Mouse (Mus musculus) ovary, postnatal 36 days (tissue): ENCODE measurements around the gene Prmt2.

ENCODE experiments used
- DNase-seq: peaks from one replicate; pipeline ENCODE4 v3.0.0; 2022; ENCODE audit warnings: low spot score, mixed read lengths

The Prmt2 gene

DNA sequence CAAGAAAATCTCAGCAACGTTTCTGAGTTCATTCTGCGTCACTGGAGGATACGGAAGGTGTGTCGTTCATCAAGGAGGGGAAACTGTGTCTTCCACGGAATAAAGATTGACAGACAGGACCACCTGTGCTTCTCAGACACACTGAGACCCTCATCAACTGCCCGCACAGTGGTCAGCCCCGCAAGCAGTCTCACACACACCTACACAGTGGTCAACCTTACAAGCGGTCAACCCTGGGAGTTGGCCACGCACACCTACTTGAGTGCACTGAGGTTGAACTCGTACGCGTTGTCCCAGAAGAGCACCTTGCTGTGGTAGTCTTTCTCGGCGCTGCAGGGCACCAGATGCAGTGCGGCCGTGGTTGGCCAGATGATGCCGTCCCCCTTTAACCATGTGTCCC is 20.6 kb downstream of the Prmt2 start:
- no peak for DNase-seq

DNA sequence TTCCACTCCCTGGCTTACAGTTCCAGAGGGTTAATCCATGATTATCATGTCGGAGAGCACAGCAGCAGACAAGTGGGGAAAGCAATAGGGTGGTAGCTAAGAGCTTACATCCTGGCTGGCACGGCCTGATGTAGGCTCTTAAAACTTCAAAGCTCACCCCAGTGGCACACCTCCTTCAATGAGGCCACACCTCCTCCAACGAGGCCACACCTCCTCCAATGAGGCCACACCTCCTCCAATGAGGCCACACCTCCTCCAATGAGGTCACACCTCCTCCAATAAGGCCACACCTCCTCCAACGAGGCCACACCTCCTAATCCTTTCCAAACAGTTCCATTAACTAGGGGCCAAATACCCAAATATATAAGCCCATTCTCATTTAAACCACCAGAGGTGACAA is 23.5 kb downstream of the Prmt2 start:
- peak; percentile 0 for DNase-seq

DNA sequence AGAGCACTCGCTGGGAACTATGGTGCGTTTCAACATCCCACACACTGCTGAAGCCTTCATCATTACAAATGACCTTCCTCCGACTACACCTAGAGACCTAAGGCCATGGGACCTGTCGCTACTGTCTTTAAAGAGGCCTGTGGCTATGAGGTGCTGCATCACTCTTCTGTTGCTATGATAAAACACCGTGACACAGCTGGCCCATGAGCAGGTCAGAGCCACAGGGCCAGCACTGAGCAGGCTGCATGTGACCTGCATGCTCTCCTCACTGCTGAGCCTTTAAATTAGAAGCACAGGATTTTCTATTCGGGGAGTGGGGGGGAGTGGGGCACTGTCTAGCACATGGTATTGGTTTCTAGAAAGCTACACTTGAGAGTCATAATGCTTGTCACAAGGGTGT is 25.5 kb downstream of the Prmt2 start:
- peak; percentile 1 for DNase-seq

DNA sequence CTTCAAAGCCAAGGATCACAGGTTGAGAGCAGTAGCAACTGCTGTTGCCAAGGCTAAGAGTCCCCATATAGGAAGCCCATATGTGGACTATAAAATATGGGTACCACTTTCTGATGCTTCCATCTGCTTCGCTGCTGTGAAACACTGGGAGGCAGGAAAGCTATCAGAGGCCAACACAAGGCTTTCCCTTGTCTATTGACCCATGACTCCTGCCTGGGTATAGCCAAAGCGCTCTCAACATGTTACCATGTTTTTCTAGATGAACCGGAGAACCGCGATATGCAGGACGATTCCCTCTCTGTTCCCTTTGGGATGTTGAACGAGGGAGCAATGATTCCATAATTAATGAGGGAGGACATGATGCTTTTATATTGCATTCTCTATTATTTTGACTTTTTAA is 26.9 kb downstream of the Prmt2 start:
- DNase-seq = no peak

DNA sequence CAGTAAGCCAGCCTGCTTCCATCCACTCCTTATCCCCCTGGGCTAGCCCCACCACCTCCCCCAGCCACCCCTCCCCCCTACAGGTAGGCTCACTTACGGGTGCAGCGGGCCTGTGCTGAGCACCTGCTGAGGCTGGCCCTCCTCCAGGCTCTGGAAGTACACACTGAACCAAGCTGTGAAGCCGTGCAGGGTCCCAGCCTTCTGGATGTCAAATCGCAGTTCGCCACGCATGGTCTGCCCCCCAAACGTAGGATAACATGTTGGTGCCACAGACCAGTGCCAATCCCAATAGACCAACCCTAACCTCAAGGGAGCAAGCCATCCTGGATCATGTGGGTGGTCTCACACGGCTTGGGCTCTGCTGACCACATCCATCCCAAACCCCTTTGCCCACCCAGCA is 28.4 kb downstream of the Prmt2 start:
- peak; percentile 1 for DNase-seq

DNA sequence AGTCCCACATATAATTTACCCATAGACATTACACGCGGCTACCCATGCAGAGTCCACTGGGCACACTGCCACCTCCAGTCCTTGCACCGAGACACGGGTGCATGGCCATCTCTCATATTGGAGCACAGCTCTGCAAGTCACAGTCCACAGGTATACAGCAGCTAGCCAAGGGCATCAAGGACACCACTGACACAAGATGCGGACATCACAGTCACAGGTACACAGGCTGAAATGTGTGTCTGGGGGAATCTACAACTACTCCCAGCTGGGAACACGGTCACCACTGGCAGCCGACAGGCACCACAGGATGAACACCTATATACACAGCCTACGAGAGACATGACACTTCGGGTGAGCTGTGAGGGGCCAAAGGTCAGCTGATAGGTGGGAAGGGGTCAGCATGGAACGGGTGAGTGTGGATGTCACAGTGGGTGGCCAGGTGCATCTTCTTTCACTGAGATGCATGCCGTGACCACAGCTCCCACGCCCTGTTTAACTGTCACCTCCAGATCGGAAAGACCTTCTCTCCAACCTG is 30.3 kb downstream of the Prmt2 start:
- DNase-seq = peak; percentile 2

DNA sequence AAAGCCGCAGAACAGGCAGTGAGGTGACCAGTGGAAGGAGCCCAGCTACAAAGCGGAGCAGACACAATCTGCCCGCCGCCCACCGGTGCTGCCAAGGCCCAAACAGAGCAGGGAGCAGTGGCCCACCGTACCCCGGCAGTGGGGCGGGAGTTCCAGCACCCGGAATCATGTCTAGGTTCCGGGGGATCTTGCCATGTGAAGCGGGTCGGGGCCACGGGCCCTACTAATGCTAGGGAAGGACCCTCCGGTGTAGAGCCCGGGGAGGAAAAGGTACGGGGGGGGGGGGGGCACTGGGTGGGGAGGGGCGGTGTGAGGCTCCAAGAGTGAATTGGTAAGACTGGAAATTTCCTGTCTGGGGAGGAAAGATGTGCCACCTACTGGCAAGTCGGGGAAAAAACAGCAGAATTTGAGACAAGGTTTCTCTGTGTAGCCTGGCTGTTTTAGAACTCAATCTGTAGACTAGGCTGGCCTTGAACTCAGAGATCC is 33.8 kb downstream of the Prmt2 start:
- DNase-seq = peak; percentile 11

DNA sequence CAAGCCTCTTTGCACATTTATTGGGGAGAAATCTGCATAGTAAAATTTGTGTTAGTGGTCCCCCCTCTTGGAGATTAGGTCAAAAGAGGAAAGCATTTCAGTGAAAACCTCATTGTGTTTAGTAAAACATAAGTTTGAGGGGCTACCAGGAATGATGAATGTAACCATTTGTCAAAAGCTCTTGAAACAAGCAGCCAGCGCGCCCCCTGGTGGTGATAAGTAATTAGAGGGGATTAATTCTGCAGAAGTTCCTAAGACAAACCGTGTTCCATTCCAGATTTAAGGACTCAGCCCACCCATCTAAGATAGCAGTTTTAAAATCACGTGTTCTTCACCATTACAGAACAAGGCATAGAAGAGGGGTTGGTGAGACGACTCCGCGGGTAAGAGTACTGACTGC is 35.7 kb downstream of the Prmt2 start:
- DNase-seq = peak; percentile 68

DNA sequence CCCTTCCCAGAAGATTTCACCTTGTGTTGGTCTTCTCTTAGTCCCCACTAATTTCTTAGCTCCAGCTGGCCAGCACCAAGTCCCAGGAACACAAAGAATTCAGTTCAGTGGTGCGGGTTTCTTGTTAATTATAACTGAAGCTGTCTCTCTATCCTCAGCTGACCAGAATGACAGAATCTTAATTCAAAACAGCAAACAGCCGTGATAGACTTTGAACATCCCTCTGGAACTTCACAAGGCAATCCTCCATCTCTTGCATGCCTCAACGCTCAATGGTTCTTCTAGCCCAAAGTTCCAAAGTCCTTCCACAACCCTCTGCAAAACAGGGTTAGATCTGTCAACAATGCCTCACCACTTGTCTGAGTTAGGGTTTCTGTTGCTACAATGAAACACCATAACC is 36.2 kb downstream of the Prmt2 start:
- DNase-seq = no peak

DNA sequence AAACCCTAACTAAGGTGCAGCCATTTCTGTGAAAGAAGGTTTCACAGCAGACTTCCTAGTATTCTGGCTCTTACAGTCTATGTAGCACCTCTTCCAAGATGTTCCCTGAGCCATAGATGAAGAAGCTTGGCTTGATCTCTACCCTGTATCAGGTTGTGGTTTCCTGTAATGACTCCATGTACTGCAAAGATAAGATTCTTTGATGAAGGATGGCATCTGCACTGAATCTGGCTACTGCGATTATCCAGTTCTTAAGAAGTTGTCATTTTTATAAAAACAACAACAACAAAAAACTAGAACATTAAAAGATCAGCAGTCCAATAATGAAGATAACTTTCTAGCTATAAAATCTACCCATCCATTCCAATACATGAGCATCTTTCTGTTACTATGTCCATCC is 49.7 kb downstream of the Prmt2 start:
- no peak for DNase-seq

DNA sequence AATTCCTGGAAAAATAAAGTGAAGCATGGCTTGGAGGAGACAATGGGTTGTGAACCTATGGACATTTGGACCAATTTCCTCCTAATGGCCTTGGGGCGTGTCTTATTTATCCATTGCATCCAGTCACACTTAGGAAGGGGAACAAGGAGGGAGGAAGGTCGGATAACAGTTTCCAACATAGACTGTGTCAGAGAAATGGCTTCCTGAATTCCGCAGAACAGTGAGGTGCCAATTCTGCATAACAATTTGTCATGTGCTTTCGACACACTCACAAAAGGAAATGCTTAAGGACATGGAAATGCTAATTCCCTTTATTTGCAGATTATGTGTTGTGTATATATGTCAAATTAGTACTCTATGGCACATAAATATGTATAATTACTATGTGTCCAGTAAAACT is 52.4 kb downstream of the Prmt2 start:
- DNase-seq = no peak

DNA sequence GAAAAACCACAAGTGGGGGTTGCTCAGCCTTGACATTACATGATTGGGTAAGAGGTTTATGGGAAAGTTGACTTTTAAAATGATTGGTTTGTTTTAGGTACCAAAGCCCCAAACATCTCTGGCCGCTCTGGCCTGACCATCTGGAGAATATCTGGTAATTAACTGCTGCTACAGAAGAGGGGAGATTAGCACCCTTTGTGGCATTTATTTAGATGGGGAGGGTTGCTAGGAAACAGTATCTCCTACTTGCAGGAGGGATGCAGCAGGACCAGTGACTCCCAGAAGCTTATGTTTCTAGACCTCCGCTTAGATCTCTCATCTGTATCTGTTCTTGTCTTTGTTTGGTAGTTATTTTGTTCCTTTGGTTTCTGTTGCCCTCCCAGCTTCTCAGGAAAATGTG is 62.8 kb downstream of the Prmt2 start:
- no peak for DNase-seq

DNA sequence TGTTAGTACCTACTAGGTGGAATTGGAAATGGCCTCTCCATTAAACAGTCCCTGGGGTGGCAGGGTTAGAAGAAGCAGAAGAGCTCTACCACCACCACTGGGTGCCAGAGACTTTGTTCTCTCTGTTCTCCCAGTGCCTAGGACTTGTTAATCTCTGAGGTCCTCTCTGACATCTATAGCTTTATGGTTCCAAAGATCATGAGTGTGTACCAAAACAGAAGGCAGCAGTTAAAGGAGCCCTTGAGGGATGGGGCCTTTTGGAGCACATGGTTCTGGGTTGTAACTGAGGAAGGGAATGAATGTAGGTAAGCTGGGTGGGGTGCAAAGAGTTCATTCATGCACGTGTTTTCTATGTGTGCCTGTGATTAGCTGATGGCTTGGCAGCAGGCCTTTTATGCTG is 79.7 kb downstream of the Prmt2 start:
- DNase-seq = no peak

DNA sequence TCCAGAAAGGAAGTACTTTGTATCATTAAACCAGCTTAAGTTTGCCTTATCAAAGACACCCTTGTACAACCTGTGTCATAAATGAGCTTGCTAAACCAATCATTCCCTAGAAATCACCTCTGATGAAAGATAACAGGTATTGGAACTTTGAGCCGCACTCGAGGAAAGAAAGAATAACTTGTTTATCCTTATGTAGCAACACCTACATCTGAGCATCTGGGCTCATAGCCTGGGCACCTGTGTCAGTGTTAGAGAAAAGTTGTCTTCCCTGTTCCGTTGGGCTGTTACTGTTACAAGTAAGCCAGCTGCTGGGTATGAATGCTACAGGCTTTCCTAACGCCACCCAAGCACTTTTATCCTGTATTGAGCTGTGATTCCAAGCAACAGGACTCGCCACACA is 80.1 kb downstream of the Prmt2 start:
- DNase-seq = no peak
